Comparison of ENCODE assay signal across 26 mouse cellular contexts in genomic region chr4:143305031-143305430, GRCm38 (mm10). TPM values are rescaled to one million over a fixed set of nuclear protein-coding genes. Genes with fewer than 3 reads are reported as not detected.
DNase-seq lines count a peak whose midpoint lies in the region; ATAC-seq and TF ChIP-seq lines count a peak whose summit lies in the region.
"Had no signal": no experiment of that assay in that cellular context is flagged by ENCODE, and none has a peak within 500 bp of the region (broad histone marks: within the 10 kb centered on the region; RNA-seq: fewer than 3 reads in every experiment).

No protein-coding gene starts in this region.

- 0 out of 2 replicates have a peak, but pooled peaks cover under 1% of the 10 kb centered on the region for H3K4me1 ChIP-seq in hindbrain, embryonic 16.5 days (ENCODE audit: control insufficient read depth, insufficient read depth, low read depth, low read length)

- H3ac ChIP-seq in C2C12 (ENCODE audit: control insufficient read depth, insufficient read length, low read depth) = no peak overlapping the region

- H3K4me2 ChIP-seq in hindbrain, embryonic 16.5 days (ENCODE audit: low read length) = no peak overlapping the region

- H3K36me3 ChIP-seq in C2C12 (ENCODE audit: control insufficient read depth, insufficient read depth) = no peaks in the 10 kb centered on the region
- H3K36me3 ChIP-seq in hindbrain, embryonic 16.5 days (ENCODE audit: control insufficient read depth, insufficient read depth, low read length) = no peaks in the 10 kb centered on the region
- H3K36me3 ChIP-seq: G1E had no signal

- no peak for ATAC-seq in erythroblast, adult 5-6 weeks (replicated peaks; ENCODE audit: low FRiP score, poor library complexity, severe bottlenecking)
- no peak for ATAC-seq in hindbrain, embryonic 16.5 days
- ATAC-seq: activated CD4-positive, CD25-positive, alpha-beta regulatory T cell, adult 4 months; CD4-positive, CD25-positive, alpha-beta regulatory T cell, adult 4 months; Patski had no signal

- TF ChIP-seq CTCF in C2C12 (IDR thresholded peaks at IDR 0.05; ENCODE audit: control insufficient read depth, insufficient read depth, insufficient read length) = no peak

- H3K27me3 ChIP-seq in C2C12 (ENCODE audit: control insufficient read depth, insufficient read depth, insufficient read length) = no peaks in the 10 kb centered on the region
- no peaks in the 10 kb centered on the region for H3K27me3 ChIP-seq in hindbrain, embryonic 16.5 days (replicated peaks; ENCODE audit: control insufficient read depth, insufficient read depth, low read length)
- H3K27me3 ChIP-seq: Patski had no signal

- 93% methylated on average over 4 of the region's 4 CpGs for WGBS in hindbrain, embryonic 16.5 days

- DNase-seq in 3T3-L1 (ENCODE audit: low read depth, low spot score) (peak; percentile 70), NIH3T3 (ENCODE audit: low read depth) (peak; percentile 66)
- DNase-seq in testis, postnatal 10 days (ENCODE audit: low spot score) = no peak
- DNase-seq: adrenal gland, adult 2 months; adrenal gland, adult 8-10 months; adrenal gland, postnatal 10 days; adrenal gland, postnatal 14 days; adrenal gland, postnatal 25 days; adrenal gland, postnatal 36 days; B cell, adult 2 months; cerebellum, adult 11 months; cerebellum, adult 11-12 months; cerebellum, adult 18-20 months; cerebellum, adult 2 months; cerebellum, adult 8-10 months; cerebellum, adult 9-10 months had no signal

- no peak overlapping the region for H3K4me3 ChIP-seq in C2C12 (ENCODE audit: insufficient read depth, poor library complexity, severe bottlenecking)
- no peak overlapping the region for H3K4me3 ChIP-seq in hindbrain, embryonic 16.5 days (ENCODE audit: low read length)

- H3K27ac ChIP-seq in hindbrain, embryonic 16.5 days (ENCODE audit: low read depth, low read length) = no peak overlapping the region

- no peak overlapping the region for H3K9ac ChIP-seq in hindbrain, embryonic 16.5 days (ENCODE audit: low read depth, low read length)

- peaks cover 19% of the 10 kb centered on the region for H3K79me3 ChIP-seq in C2C12 (ENCODE audit: low read depth)

- no peaks in the 10 kb centered on the region for H3K9me3 ChIP-seq in hindbrain, embryonic 16.5 days (ENCODE audit: control insufficient read depth, low read length)

- H3K79me2 ChIP-seq in C2C12 (ENCODE audit: control insufficient read depth, insufficient read depth) = peaks cover 19% of the 10 kb centered on the region

TF ChIP-seq in C2C12, 6 proteins besides CTCF, POLR2A, EP300 and RAD21:
- TF ChIP-seq FOSL1 (IDR thresholded peaks at IDR 0.05; ENCODE audit: insufficient read depth, low read length, poor library complexity, severe bottlenecking) (peak; percentile 47), USF1 (IDR thresholded peaks at IDR 0.05; ENCODE audit: low read depth) (no peak), MYOD1 (IDR thresholded peaks at IDR 0.05; ENCODE audit: control insufficient read depth, insufficient read length, low read depth) (no peak), CEBPB (IDR thresholded peaks at IDR 0.05; ENCODE audit: low read depth) (peak; percentile 20), MYOG (IDR thresholded peaks at IDR 0.05; ENCODE audit: control insufficient read depth, extremely low read depth, insufficient read length) (no peak), MAX (IDR thresholded peaks at IDR 0.05) (no peak)

RNA-seq across cellular contexts. Expression of gene Pdpn, which starts 5.7 kb away (rescaled TPM):
- 133 TPM for polyA plus RNA-seq in C2C12 (2012; fragmentation: generic; extraction: Trizol)
- 0.84 TPM in 1 of 2 replicates, not detected in the other for total RNA-seq in erythroblast, adult 5-6 weeks (2015; ENCODE audit: low replicate concordance)
- total RNA-seq in erythroblast, adult 5-6 weeks (2017; ENCODE audit: low replicate concordance) = 0.42 TPM in 1 of 2 replicates, not detected in the other
- 46.9 and 51.6 TPM in 2 replicates for polyA plus RNA-seq in hindbrain, embryonic 16.5 days (2015; fragmentation: Nextera tagmentation; extraction: Ambion mirVana)
- total RNA-seq: CH12.LX, MEL had no signal
- polyA plus RNA-seq: CD4-positive, CD25-positive, alpha-beta regulatory T cell, adult 4 months; G1E had no signal

RNA-seq across cellular contexts. Expression of gene Lrrc38, which starts 44.5 kb away (rescaled TPM):
- polyA plus RNA-seq in C2C12 (2012; fragmentation: generic; extraction: Trizol) = not detected
- not detected in 2 replicates for total RNA-seq in erythroblast, adult 5-6 weeks (2015; ENCODE audit: low replicate concordance)
- not detected in 2 replicates for total RNA-seq in erythroblast, adult 5-6 weeks (2017; ENCODE audit: low replicate concordance)
- polyA plus RNA-seq in hindbrain, embryonic 16.5 days (2015; fragmentation: Nextera tagmentation; extraction: Ambion mirVana) = 0.38 and 0.69 TPM in 2 replicates
- total RNA-seq: adrenal gland, postnatal 14 days; adrenal gland, postnatal 25 days; adrenal gland, postnatal 4 days; CH12.LX; G1E; MEL had no signal
- polyA plus RNA-seq: activated CD4-positive, CD25-positive, alpha-beta regulatory T cell, adult 4 months; CD4-positive, CD25-positive, alpha-beta regulatory T cell, adult 4 months; G1E; Patski had no signal
